Mouse (Mus musculus) midbrain, embryonic 14.5 days (tissue): ENCODE measurements at regions not wholly inside any gene's neighbourhood (a gene's known extent, or its start where the extent isn't known, plus 50 kb on each side); places are given as distances from the start of the nearest gene placed in this dataset.

Source experiments
- ATAC-seq: fragments of 200-750 bp; cut with Nextera tagmentation; 2 replicates; pipeline ENCODE4 v1.8.0; 2017; ENCODE audit warnings: moderate number of reproducible peaks, moderate library complexity; ENCODE audit not compliant: low FRiP score, low TSS enrichment
- DNase-seq: peaks from one replicate; pipeline ENCODE4 v3.0.0-alpha.2; 2015
- H3K27ac ChIP-seq: fragments of 300-500 bp; sonication (generic); replicated peaks from 2 replicates; pipeline ENCODE4 v1.5.1; 2014; ENCODE audit warnings: mild to moderate bottlenecking, low read depth, low read length, moderate library complexity
- H3K27me3 ChIP-seq: fragments of 300-500 bp; sonication (generic); 2 replicates; pipeline ENCODE4 v1.6.1; 2014; ENCODE audit warnings: low read length, control low read depth, mixed read lengths; ENCODE audit not compliant: control insufficient read depth, insufficient read depth
- H3K36me3 ChIP-seq: fragments of 300-500 bp; sonication (generic); 2 replicates; pipeline ENCODE4 v1.6.1; 2014; ENCODE audit warnings: low read length, control low read depth; ENCODE audit not compliant: control insufficient read depth, insufficient read depth
- H3K4me1 ChIP-seq: fragments of 300-500 bp; sonication (generic); 2 replicates; pipeline ENCODE4 v1.6.1; 2014; ENCODE audit warnings: mild to moderate bottlenecking, antibody characterized with exemption, low read length, control low read depth; ENCODE audit not compliant: control insufficient read depth, insufficient read depth
- H3K4me2 ChIP-seq: fragments of 300-500 bp; sonication (generic); 2 replicates; pipeline ENCODE4 v1.6.1; 2014; ENCODE audit warnings: mild to moderate bottlenecking, low read length, moderate library complexity
- H3K4me3 ChIP-seq: fragments of 300-500 bp; sonication (generic); replicated peaks from 2 replicates; pipeline ENCODE4 v1.5.1; 2014; ENCODE audit warnings: low read depth, low read length
- H3K9ac ChIP-seq: fragments of 300-500 bp; sonication (generic); replicated peaks from 2 replicates; pipeline ENCODE4 v1.6.1; 2014; ENCODE audit warnings: mild to moderate bottlenecking, low read length, moderate library complexity
- H3K9me3 ChIP-seq: fragments of 300-500 bp; sonication (generic); 2 replicates; pipeline ENCODE4 v1.6.1; 2016; ENCODE audit warnings: low read length, control low read depth, mixed read lengths; ENCODE audit not compliant: control insufficient read depth
- WGBS: fragments of 180-500 bp; shearing (Covaris S2); extraction: QIAGEN DNeasy Blood & Tissue Kit; methylation state at CpG from one replicate; pipeline ENCODE4 v1.1.7; 2014; 5-methylcytosine and 5-hydroxymethylcytosine counted together

GRCm38 (mm10) chr12:15717342-15717741, 99.4 kb downstream of the Trib2 start:
- H3K27me3 ChIP-seq, result no peaks in the 10 kb centered on the region
- H3K36me3 ChIP-seq, result no peaks in the 10 kb centered on the region
- H3K9me3 ChIP-seq, result no peaks in the 10 kb centered on the region
- ATAC-seq, result no peak
- H3K4me3 ChIP-seq, result no peak overlapping the region
- no peak overlapping the region for H3K4me2 ChIP-seq
- no peak for DNase-seq
- H3K4me1 ChIP-seq, result no peaks in the 10 kb centered on the region
- H3K27ac ChIP-seq, result no peak overlapping the region
- 90% methylated on average over 3 of the region's 3 CpGs for WGBS
- no peak overlapping the region for H3K9ac ChIP-seq

- no peak for DNase-seq
- H3K4me2 ChIP-seq, result no peak overlapping the region
- 70% methylated on average over 2 of the region's 2 CpGs for WGBS
- ATAC-seq, result no peak
- no peak overlapping the region for H3K27ac ChIP-seq
- H3K27me3 ChIP-seq, result no peaks in the 10 kb centered on the region
- H3K9ac ChIP-seq, result no peak overlapping the region
- H3K9me3 ChIP-seq, result no peaks in the 10 kb centered on the region
- no peaks in the 10 kb centered on the region for H3K36me3 ChIP-seq
- no peak overlapping the region for H3K4me3 ChIP-seq
- H3K4me1 ChIP-seq, result no peaks in the 10 kb centered on the region
Measured at GRCm38 (mm10) chr12:15713623-15714022, 103.1 kb downstream of the Trib2 start.

GRCm38 (mm10) chr12:15707570-15708095, 109.1 kb downstream of the Trib2 start:
- Histone ChIP-seq H3K27me3 (no peaks in the 10 kb centered on the region), H3K4me2 (no peak overlapping the region), H3K4me1 (no peaks in the 10 kb centered on the region), H3K36me3 (no peaks in the 10 kb centered on the region), H3K9ac (no peak overlapping the region), H3K9me3 (no peaks in the 10 kb centered on the region), H3K27ac (no peak overlapping the region), H3K4me3 (no peak overlapping the region)
- WGBS, result 65% methylated on average over 6 of the region's 6 CpGs
- ATAC-seq, result no peak
- no peak for DNase-seq

- WGBS, result 38% methylated on average over 5 of the region's 5 CpGs
- Histone ChIP-seq H3K27me3 (no peaks in the 10 kb centered on the region), H3K36me3 (no peaks in the 10 kb centered on the region), H3K4me1 (no peaks in the 10 kb centered on the region), H3K27ac (no peak overlapping the region), H3K4me3 (no peak overlapping the region), H3K4me2 (no peak overlapping the region), H3K9ac (no peak overlapping the region), H3K9me3 (no peaks in the 10 kb centered on the region)
- ATAC-seq (no peak), DNase-seq (peak; percentile 10)
Measured at GRCm38 (mm10) chr12:15704412-15704811, 112.3 kb downstream of the Trib2 start.

GRCm38 (mm10) chr12:15702137-15702536, 114.6 kb downstream of the Trib2 start:
- no peaks in the 10 kb centered on the region for H3K4me1 ChIP-seq
- H3K4me2 ChIP-seq, result no peak overlapping the region
- H3K36me3 ChIP-seq, result no peaks in the 10 kb centered on the region
- no peaks in the 10 kb centered on the region for H3K27me3 ChIP-seq
- DNase-seq (no peak), ATAC-seq (no peak)
- no peaks in the 10 kb centered on the region for H3K9me3 ChIP-seq
- H3K4me3 ChIP-seq, result no peak overlapping the region
- 89% methylated on average over 1 of the region's 1 CpGs for WGBS
- no peak overlapping the region for H3K9ac ChIP-seq
- H3K27ac ChIP-seq, result no peak overlapping the region

- 73% methylated on average over 4 of the region's 4 CpGs for WGBS
- H3K27me3 ChIP-seq, result no peaks in the 10 kb centered on the region
Measured at GRCm38 (mm10) chr12:15698829-15699228, 117.9 kb downstream of the Trib2 start.

GRCm38 (mm10) chr12:15698042-15698771, 118.5 kb downstream of the Trib2 start:
- Histone ChIP-seq H3K36me3 (no peaks in the 10 kb centered on the region), H3K4me1 (no peaks in the 10 kb centered on the region), H3K4me3 (no peak overlapping the region), H3K9ac (no peak overlapping the region), H3K4me2 (no peak overlapping the region), H3K9me3 (no peaks in the 10 kb centered on the region), H3K27ac (no peak overlapping the region), H3K27me3 (no peaks in the 10 kb centered on the region)
- DNase-seq (no peak), ATAC-seq (no peak)
- WGBS, result 78% methylated on average over 6 of the region's 6 CpGs

More at GRCm38 (mm10) chr12:15698829-15699228, 117.9 kb downstream of the Trib2 start:
- Histone ChIP-seq H3K4me2 (no peak overlapping the region), H3K4me3 (no peak overlapping the region), H3K9me3 (no peaks in the 10 kb centered on the region), H3K4me1 (no peaks in the 10 kb centered on the region), H3K27ac (no peak overlapping the region), H3K9ac (no peak overlapping the region), H3K36me3 (no peaks in the 10 kb centered on the region)
- ATAC-seq (no peak), DNase-seq (no peak)

GRCm38 (mm10) chr12:15688342-15688741, 128.4 kb downstream of the Trib2 start:
- H3K4me1 ChIP-seq, result no peaks in the 10 kb centered on the region
- no peak overlapping the region for H3K4me3 ChIP-seq
- DNase-seq (no peak), ATAC-seq (no peak)
- no peaks in the 10 kb centered on the region for H3K27me3 ChIP-seq
- no peaks in the 10 kb centered on the region for H3K9me3 ChIP-seq
- no peak overlapping the region for H3K9ac ChIP-seq
- H3K27ac ChIP-seq, result no peak overlapping the region
- WGBS, result 80% methylated on average over 2 of the region's 2 CpGs
- no peak overlapping the region for H3K4me2 ChIP-seq
- H3K36me3 ChIP-seq, result no peaks in the 10 kb centered on the region

GRCm38 (mm10) chr12:15684311-15684710, 132.4 kb downstream of the Trib2 start:
- 88% methylated on average over 5 of the region's 5 CpGs for WGBS
- no peak for ATAC-seq
- no peaks in the 10 kb centered on the region for H3K9me3 ChIP-seq

More at GRCm38 (mm10) chr12:15684311-15684710, 132.4 kb downstream of the Trib2 start:
- Histone ChIP-seq H3K9ac (no peak overlapping the region), H3K27me3 (no peaks in the 10 kb centered on the region), H3K4me1 (no peaks in the 10 kb centered on the region), H3K27ac (no peak overlapping the region), H3K4me2 (no peak overlapping the region), H3K36me3 (no peaks in the 10 kb centered on the region), H3K4me3 (no peak overlapping the region)
- no peak for DNase-seq
